Mouse (Mus musculus) neural tube, embryonic 11.5 days (tissue): ENCODE measurements around the gene Stat4. TPM values are rescaled to one million over a fixed set of nuclear protein-coding genes. Genes with fewer than 3 reads are reported as not detected.

ENCODE experiments used
- ATAC-seq: fragments of 200-750 bp; cut with Nextera tagmentation; 2 replicates; pipeline ENCODE4 v1.8.0; 2017; ENCODE audit warnings: moderate number of reproducible peaks, mild to moderate bottlenecking, moderate TSS enrichment, moderate library complexity; ENCODE audit not compliant: insufficient read depth, low FRiP score, low TSS enrichment
- DNase-seq: peaks from one replicate; pipeline ENCODE4 v3.0.0-alpha.2; 2015; ENCODE audit warnings: low spot score
- H3K27ac ChIP-seq: fragments of 300-500 bp; sonication (generic); 2 replicates; pipeline ENCODE4 v1.5.1; 2014; ENCODE audit warnings: low read depth, mild to moderate bottlenecking, low read length
- H3K27me3 ChIP-seq: fragments of 300-500 bp; sonication (generic); 2 replicates; pipeline ENCODE4 v1.6.1; 2014; ENCODE audit warnings: mild to moderate bottlenecking, low read length, mixed read lengths; ENCODE audit not compliant: control insufficient read depth, insufficient read depth
- H3K36me3 ChIP-seq: fragments of 300-500 bp; sonication (generic); 2 replicates; pipeline ENCODE4 v1.6.1; 2014; ENCODE audit warnings: mild to moderate bottlenecking, low read length, moderate library complexity, mixed read lengths; ENCODE audit not compliant: control insufficient read depth, insufficient read depth
- H3K4me1 ChIP-seq: fragments of 300-500 bp; sonication (generic); 2 replicates; pipeline ENCODE4 v1.6.1; 2014; ENCODE audit warnings: low read length, mixed read lengths; ENCODE audit not compliant: control insufficient read depth, insufficient read depth
- H3K4me2 ChIP-seq: fragments of 300-500 bp; sonication (generic); 2 replicates; pipeline ENCODE4 v1.6.1; 2014; ENCODE audit warnings: low read depth, mild to moderate bottlenecking, moderate library complexity
- H3K4me3 ChIP-seq: fragments of 300-500 bp; sonication (generic); 2 replicates; pipeline ENCODE4 v1.5.1; 2014; ENCODE audit warnings: low read depth, low read length
- H3K9ac ChIP-seq: fragments of 300-500 bp; sonication (generic); 2 replicates; pipeline ENCODE4 v1.6.1; 2014; ENCODE audit warnings: mild to moderate bottlenecking, low read length
- H3K9me3 ChIP-seq: fragments of 300-500 bp; sonication (generic); 2 replicates; pipeline ENCODE4 v1.6.1; 2016; ENCODE audit warnings: low read length; ENCODE audit not compliant: control insufficient read depth
- WGBS: fragments of 180-500 bp; shearing (Covaris S2); extraction: QIAGEN DNeasy Blood & Tissue Kit; methylation state at CpG from one replicate; pipeline ENCODE4 v1.1.7; 2014; 5-methylcytosine and 5-hydroxymethylcytosine counted together
- polyA plus RNA-seq: library from polyadenylated mRNA; unstranded; fragments of >200 nt; fragmentation: Nextera tagmentation; extraction: Ambion mirVana; gene quantifications from 2 replicates; pipeline ENCODE4 v1.2.1, GENCODE M21; 2014

Stat4 gene
- polyA plus RNA-seq, 1 experiment from 2014 or later: 1.1 TPM

DNA sequence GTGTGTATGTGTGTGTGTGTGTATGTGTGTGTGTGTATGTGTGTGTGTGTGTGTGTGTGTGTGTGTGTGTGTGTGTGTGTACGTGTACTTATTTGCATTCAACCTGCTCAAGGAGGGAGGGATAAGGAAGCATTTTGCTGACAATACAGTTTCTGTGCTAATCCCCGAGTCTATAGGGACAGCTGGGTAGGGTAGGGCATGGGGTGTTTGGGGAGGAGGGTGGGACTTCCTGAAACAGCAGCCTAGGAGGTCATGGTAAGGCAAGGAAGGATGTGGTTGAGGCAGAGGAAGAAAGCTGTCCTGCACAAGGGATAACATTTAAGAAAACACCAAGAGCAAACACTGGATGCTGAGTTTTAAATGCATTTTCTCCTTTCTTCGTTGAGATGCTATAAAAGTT, 24.3 kb downstream of the Stat4 start:
- peaks cover 6% of the 10 kb centered on the region; the same call in 1 of the 2 replicates for H3K4me1 ChIP-seq
- WGBS: 69% methylated on average over 2 of the region's 3 CpGs

DNA sequence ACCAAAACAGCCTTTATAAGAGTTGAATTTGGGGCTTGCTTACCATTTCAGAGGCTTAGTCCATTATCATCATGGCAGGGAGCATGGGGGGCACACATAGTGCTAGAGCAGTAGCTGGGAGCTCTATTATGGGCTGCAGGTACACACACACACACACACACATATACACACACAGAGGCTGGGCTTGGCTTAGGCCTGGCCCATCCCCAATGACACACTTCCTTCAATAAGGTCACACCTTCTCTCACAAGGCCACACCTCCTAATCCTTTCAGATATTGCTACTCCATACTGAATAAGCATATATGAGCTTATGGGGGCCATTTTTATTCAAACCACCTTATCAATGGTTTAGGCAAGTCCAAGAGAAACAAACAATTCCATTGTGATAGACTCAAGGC, 25.3 kb downstream of the Stat4 start:
- no peak for DNase-seq
- no peak overlapping the region for H3K9ac ChIP-seq
- H3K4me3 ChIP-seq: no peak overlapping the region
- H3K36me3 ChIP-seq: no peaks in the 10 kb centered on the region
- no peaks in the 10 kb centered on the region for H3K9me3 ChIP-seq
- peaks cover 6% of the 10 kb centered on the region; the same call in 1 of the 2 replicates for H3K4me1 ChIP-seq
- no peak overlapping the region for H3K27ac ChIP-seq
- no peak overlapping the region for H3K4me2 ChIP-seq
- no peaks in the 10 kb centered on the region for H3K27me3 ChIP-seq
- ATAC-seq: no peak

More for the DNA sequence above, 24.3 kb downstream of the Stat4 start:
- ATAC-seq (no peak), DNase-seq (no peak)
- no peak overlapping the region for H3K27ac ChIP-seq
- H3K9me3 ChIP-seq: no peaks in the 10 kb centered on the region
- no peak overlapping the region for H3K4me3 ChIP-seq
- H3K9ac ChIP-seq: no peak overlapping the region
- no peak overlapping the region for H3K4me2 ChIP-seq
- H3K27me3 ChIP-seq: no peaks in the 10 kb centered on the region
- H3K36me3 ChIP-seq: no peaks in the 10 kb centered on the region

DNA sequence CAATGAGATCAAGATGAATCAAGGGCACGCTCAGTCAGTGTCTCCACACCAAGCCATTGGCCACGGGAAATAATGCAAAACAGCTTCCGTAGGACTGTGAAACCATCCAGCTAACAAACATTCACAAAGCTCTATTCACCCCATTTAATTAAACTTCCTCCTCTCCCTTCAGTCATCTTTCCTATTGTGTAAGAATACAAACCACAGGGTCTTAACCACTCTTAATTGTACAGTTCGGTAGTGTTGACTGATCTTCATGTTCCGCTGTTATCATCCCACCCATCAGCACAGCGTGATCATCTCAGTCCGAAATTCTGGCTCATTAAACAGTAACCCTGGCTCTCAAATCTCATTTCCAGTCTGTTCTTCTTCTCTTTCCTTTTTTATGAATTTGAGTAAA, 25.8 kb downstream of the Stat4 start:
- DNase-seq (no peak), ATAC-seq (no peak)
- Histone ChIP-seq H3K9ac (no peak overlapping the region), H3K36me3 (no peaks in the 10 kb centered on the region), H3K27me3 (no peaks in the 10 kb centered on the region), H3K27ac (no peak overlapping the region), H3K4me1 (peaks cover 6% of the 10 kb centered on the region; the same call in 1 of the 2 replicates), H3K4me2 (no peak overlapping the region), H3K9me3 (no peaks in the 10 kb centered on the region), H3K4me3 (no peak overlapping the region)
- 94% methylated on average over 7 of the region's 7 CpGs for WGBS

DNA sequence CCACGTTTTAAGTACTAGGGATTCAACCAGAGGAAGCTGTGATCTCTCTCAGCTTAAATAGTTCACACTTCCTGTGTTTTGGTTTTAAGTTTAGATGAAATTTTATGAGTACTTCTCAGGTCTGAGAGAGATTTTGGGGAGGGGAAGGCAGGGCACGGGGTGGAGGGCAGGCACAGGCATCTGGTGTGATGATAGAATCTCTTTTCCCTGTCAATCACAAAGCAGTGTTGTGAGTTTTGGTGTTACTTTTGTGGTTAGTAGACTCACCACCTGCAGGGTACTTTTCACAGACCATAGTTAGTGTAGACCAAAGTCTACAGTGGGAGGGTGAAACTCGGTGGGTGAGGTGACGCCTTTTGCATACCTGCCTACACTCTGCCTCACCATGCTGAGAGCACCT, 32.7 kb downstream of the Stat4 start:
- H3K27me3 ChIP-seq: no peaks in the 10 kb centered on the region
- 74% methylated on average over 4 of the region's 4 CpGs for WGBS
- no peak overlapping the region for H3K4me3 ChIP-seq
- H3K27ac ChIP-seq: no peak overlapping the region
- H3K4me1 ChIP-seq: no peaks in the 10 kb centered on the region
- DNase-seq: no peak
- H3K9me3 ChIP-seq: no peaks in the 10 kb centered on the region
- ATAC-seq: no peak
- no peak overlapping the region for H3K9ac ChIP-seq
- no peak overlapping the region for H3K4me2 ChIP-seq
- no peaks in the 10 kb centered on the region for H3K36me3 ChIP-seq

DNA sequence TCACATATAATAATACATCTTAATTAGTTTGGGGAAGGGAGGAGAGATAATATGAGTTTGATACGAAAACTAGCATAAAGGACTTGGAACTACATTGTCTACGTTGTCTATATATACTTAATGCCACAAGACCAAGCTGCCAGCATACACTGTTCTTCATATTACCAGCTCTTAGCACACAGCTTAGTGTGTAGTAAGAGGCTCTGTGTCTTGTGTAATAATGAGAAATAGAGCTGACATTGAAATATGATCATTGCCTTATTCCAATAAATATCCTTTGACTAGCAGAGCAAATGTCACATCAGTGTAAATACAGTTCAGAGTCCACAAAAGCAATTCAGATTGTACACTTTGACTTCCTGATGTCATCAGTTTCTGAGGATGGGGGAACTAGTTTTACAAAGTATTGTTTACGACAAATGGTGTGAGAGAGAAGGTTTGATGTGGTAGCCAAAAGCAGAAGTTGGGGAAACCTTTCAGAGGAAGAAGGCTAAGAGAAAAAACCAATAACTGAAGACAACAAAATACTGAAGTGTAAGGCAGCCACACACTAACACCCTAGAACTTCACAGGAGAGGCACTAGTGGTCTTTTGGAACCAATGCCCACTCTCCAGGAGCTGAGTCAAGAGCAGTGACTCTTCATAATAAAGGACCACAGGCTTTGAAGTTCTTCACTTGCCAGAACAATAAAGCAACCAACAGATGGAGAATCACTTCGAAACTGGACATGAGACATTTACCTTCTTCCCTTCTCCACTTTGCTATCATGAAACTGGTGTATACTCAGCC, 35.2 kb downstream of the Stat4 start:
- no peaks in the 10 kb centered on the region for H3K36me3 ChIP-seq
- ATAC-seq (no peak), DNase-seq (no peak)
- H3K4me3 ChIP-seq: no peak overlapping the region
- no peaks in the 10 kb centered on the region for H3K4me1 ChIP-seq
- no peaks in the 10 kb centered on the region for H3K27me3 ChIP-seq
- no peaks in the 10 kb centered on the region for H3K9me3 ChIP-seq
- no peak overlapping the region for H3K4me2 ChIP-seq
- no peak overlapping the region for H3K27ac ChIP-seq
- H3K9ac ChIP-seq: no peak overlapping the region
- WGBS: 87% methylated on average over 4 of the region's 4 CpGs

DNA sequence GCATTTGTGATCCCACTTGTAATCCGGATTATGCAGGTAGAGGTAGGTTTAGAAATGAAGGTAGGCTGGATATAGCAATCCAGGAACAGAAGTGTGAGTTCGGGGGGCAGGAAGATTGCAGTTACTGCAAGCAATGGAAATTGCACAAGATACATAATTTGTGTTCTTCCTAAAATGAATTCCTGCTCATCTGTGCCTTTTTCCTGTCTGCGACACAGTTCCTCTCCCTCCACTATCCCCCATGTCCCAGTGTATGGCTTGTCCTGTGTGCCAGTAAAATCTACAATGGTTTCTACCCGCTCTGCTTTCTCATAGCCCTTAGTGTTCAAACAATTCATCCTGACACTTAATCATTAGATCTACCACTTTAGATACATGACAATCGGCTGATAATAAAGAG, 41.7 kb downstream of the Stat4 start:
- H3K27ac ChIP-seq: no peak overlapping the region
- no peaks in the 10 kb centered on the region for H3K27me3 ChIP-seq
- H3K36me3 ChIP-seq: no peaks in the 10 kb centered on the region
- ATAC-seq: no peak
- H3K4me3 ChIP-seq: no peak overlapping the region
- DNase-seq: no peak
- H3K4me1 ChIP-seq: no peaks in the 10 kb centered on the region
- no peaks in the 10 kb centered on the region for H3K9me3 ChIP-seq
- no peak overlapping the region for H3K4me2 ChIP-seq
- WGBS: 93% methylated on average over 5 of the region's 5 CpGs
- no peak overlapping the region for H3K9ac ChIP-seq

DNA sequence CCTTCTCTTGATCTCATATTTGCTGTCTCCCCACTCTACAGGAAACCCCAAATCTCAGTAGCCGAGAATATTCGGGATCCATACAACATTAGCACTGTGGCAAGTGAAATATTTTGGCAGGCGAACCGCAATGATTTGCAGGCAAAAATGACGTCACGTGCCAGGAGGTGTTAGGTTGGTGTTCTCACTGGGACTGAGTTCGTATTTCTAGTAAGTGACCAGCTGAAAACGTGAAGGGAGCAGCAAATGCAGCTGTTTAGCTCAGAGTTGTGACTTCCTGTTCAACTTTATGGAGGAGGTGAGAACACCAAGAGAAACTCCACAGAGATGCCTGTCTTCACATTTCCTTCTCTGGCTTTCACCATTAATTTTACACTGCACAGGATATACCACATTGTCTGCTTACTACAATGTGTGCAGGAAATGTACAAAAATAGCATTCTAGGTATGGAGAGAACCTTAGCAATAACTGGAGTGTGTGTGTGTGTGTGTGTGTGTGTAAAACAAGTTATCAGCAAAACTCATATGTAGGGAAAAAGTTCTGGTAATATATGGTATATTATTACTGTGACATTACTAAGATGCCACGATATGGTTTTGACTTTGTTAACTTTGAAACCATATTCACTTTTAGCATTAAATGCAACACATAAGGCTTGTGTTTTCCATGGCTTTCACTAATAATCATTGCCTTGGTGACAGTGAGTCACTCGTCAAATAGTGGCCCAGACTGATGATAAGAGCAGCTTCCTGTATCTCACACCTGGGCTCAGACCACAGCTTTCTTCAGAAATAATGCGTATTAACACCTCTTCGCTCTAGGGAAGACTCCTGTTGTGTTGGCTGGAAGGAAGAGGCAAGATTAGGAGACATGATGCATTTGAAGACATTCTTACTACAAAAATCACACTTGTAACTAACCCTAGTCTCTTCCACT, 48.1 kb downstream of the Stat4 start:
- Histone ChIP-seq H3K36me3 (no peaks in the 10 kb centered on the region), H3K27ac (no peak overlapping the region), H3K4me3 (no peak overlapping the region), H3K27me3 (no peaks in the 10 kb centered on the region), H3K4me2 (no peak overlapping the region), H3K9ac (no peak overlapping the region), H3K4me1 (no peaks in the 10 kb centered on the region), H3K9me3 (no peaks in the 10 kb centered on the region)
- DNase-seq (no peak), ATAC-seq (no peak)
- WGBS: 88% methylated on average over 12 of the region's 12 CpGs

DNA sequence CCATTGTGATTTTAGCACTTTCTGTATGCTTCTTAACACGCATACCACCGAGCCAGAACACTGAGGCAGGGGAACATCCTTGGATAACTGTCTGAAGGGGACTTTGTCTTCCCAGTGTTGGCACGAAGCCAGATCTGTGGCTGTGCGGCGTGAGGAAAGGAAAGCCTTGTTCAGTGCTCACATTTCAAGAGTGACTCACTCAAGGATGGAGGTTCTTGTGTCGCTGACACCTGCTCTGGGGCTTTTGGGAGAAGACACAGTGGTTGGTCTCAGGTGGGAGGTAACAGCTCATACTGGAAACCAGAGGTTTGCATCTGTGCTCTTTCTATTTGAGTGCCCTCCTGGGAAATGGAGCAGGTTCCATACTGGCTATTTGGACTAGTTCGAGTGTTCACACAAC, 52.2 kb downstream of the Stat4 start:
- H3K4me1 ChIP-seq: no peaks in the 10 kb centered on the region
- H3K4me3 ChIP-seq: no peak overlapping the region
- H3K9ac ChIP-seq: no peak overlapping the region
- H3K36me3 ChIP-seq: no peaks in the 10 kb centered on the region
- no peaks in the 10 kb centered on the region for H3K27me3 ChIP-seq
- ATAC-seq: no peak
- peak; percentile 15 for DNase-seq
- no peak overlapping the region for H3K4me2 ChIP-seq
- WGBS: 78% methylated on average over 7 of the region's 7 CpGs
- no peaks in the 10 kb centered on the region for H3K9me3 ChIP-seq
- no peak overlapping the region for H3K27ac ChIP-seq
